Mouse (Mus musculus) liver, adult 2 months (tissue): ENCODE data around the gene Coq8a.

Experiments
- CTCF ChIP-seq: fragments of 200-500 bp; IDR thresholded peaks from 2 replicates; pipeline ENCODE4 v1.5.1; 2011; ENCODE audit warnings: low read depth, low read length, control low read depth
- POLR2A ChIP-seq: fragments of 200-500 bp; IDR thresholded peaks from 2 replicates; pipeline ENCODE4 v1.6.1; 2011; ENCODE audit warnings: low read length, control low read depth; ENCODE audit not compliant: insufficient read depth; ENCODE audit errors: extremely low read depth

DNA sequence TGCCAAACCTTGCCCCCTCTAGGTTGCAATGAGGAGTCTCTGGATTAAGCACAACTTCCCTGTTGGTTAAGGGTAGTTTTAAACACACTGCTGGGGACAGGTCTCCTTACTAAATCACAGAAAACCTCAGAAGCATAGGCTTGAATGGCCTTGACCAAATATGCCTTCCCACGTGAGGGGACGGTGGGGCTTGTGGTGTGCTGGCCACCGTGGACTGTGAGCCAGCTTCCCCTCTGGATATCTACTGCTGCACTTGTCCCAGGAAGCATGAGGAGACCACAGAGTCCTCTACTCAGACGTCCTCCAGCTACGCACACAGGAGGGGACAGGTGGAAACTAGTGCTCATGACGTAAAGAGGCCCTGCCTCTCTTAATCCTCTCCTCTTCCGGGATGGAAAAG, 36.4 kb downstream of the Coq8a start:
- TF ChIP-seq CTCF (no peak), POLR2A (no peak)
